Mouse (Mus musculus): ENCODE measurements around the gene Ugt1a6b. TPM values are rescaled to one million over a fixed set of nuclear protein-coding genes. Genes with fewer than 3 reads are reported as not detected.

Gene Ugt1a6b
- polyA plus RNA-seq, 1 experiment from 2014 or later, result not detected

GRCm38 (mm10) chr1:88258881-88259642 is 156.0 kb downstream of the Ugt1a6b start:
- peaks cover 49% of the 10 kb centered on the region for H3K36me3 ChIP-seq (replicated peaks)
- DNase-seq (ENCODE audit: extremely low spot score, low spot score), result no peak
- H3K4me1 ChIP-seq, result no peaks in the 10 kb centered on the region
- H3K9me3 ChIP-seq, result peaks cover 100% of the 10 kb centered on the region
- WGBS, result 80% methylated on average over 8 of the region's 8 CpGs
- H3K27ac ChIP-seq, result no peak overlapping the region
- no peak overlapping the region for H3K4me3 ChIP-seq
- no peaks in the 10 kb centered on the region for H3K27me3 ChIP-seq (ENCODE audit: poor library complexity, severe bottlenecking)

GRCm38 (mm10) chr1:88259643-88260024 is 156.6 kb downstream of the Ugt1a6b start:
- Histone ChIP-seq H3K4me3 (no peak overlapping the region), H3K4me1 (no peaks in the 10 kb centered on the region), H3K27ac (no peak overlapping the region), H3K36me3 (replicated peaks) (peaks cover 54% of the 10 kb centered on the region), H3K9me3 (peaks cover 100% of the 10 kb centered on the region), H3K27me3 (ENCODE audit: poor library complexity, severe bottlenecking) (no peaks in the 10 kb centered on the region)
- WGBS, result 81% methylated on average over 4 of the region's 4 CpGs
- DNase-seq (ENCODE audit: extremely low spot score, low spot score), result no peak

GRCm38 (mm10) chr1:88260114-88260513 is 157.1 kb downstream of the Ugt1a6b start:
- peaks cover 100% of the 10 kb centered on the region for H3K9me3 ChIP-seq
- peaks cover 59% of the 10 kb centered on the region for H3K36me3 ChIP-seq (replicated peaks)
- no peak overlapping the region for H3K27ac ChIP-seq
- H3K27me3 ChIP-seq (ENCODE audit: poor library complexity, severe bottlenecking), result no peaks in the 10 kb centered on the region
- H3K4me1 ChIP-seq, result no peaks in the 10 kb centered on the region
- 87% methylated on average over 6 of the region's 6 CpGs for WGBS
- no peak overlapping the region for H3K4me3 ChIP-seq
- no peak for DNase-seq (ENCODE audit: extremely low spot score, low spot score)

GRCm38 (mm10) chr1:88260604-88261377 is 157.7 kb downstream of the Ugt1a6b start:
- Histone ChIP-seq H3K9me3 (peaks cover 100% of the 10 kb centered on the region), H3K4me3 (no peak overlapping the region), H3K36me3 (replicated peaks) (peaks cover 66% of the 10 kb centered on the region), H3K4me1 (no peaks in the 10 kb centered on the region), H3K27ac (no peak overlapping the region), H3K27me3 (ENCODE audit: poor library complexity, severe bottlenecking) (no peaks in the 10 kb centered on the region)
- no peak for DNase-seq (ENCODE audit: extremely low spot score, low spot score)
- WGBS, result 86% methylated on average over 10 of the region's 10 CpGs

GRCm38 (mm10) chr1:88261706-88262105 is 158.7 kb downstream of the Ugt1a6b start:
- WGBS, result 89% methylated on average over 7 of the region's 7 CpGs
- Histone ChIP-seq H3K4me3 (no peak overlapping the region), H3K4me1 (no peaks in the 10 kb centered on the region), H3K36me3 (replicated peaks) (peaks cover 75% of the 10 kb centered on the region), H3K27ac (no peak overlapping the region), H3K27me3 (ENCODE audit: poor library complexity, severe bottlenecking) (no peaks in the 10 kb centered on the region), H3K9me3 (peaks cover 99% of the 10 kb centered on the region)
- DNase-seq (ENCODE audit: extremely low spot score, low spot score), result no peak

- H3K27me3 ChIP-seq (ENCODE audit: poor library complexity, severe bottlenecking), result no peaks in the 10 kb centered on the region
- H3K27ac ChIP-seq, result no peak overlapping the region
- no peak overlapping the region for H3K4me3 ChIP-seq
- peaks cover 80% of the 10 kb centered on the region for H3K36me3 ChIP-seq (replicated peaks)
- 89% methylated on average over 4 of the region's 4 CpGs for WGBS
- no peak for DNase-seq (ENCODE audit: extremely low spot score, low spot score)
- no peaks in the 10 kb centered on the region for H3K4me1 ChIP-seq
- H3K9me3 ChIP-seq, result peaks cover 99% of the 10 kb centered on the region
These were observed 159.2 kb downstream of the Ugt1a6b start for GRCm38 (mm10) chr1:88262255-88262654.

DNA sequence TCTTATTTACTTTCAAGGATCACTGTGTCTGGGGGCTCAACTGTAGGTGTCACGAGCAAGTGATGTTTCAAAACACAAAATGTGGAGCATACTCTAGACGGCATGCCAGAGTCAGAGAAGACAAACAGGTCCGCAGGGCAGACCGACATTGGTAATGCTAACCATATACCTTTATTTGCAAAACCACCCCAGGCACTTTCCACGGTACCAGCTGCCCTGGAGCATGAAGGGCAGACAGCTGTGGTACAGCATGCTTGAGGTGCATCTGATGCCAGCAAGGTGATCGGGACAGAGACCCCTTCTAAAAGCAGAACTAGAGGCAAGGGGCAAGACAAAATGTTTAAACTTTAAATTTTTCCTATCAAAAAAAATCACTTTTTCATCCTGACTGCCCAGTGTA is 159.9 kb downstream of the Ugt1a6b start:
- Histone ChIP-seq H3K4me1 (no peaks in the 10 kb centered on the region), H3K27me3 (ENCODE audit: poor library complexity, severe bottlenecking) (no peaks in the 10 kb centered on the region), H3K27ac (no peak overlapping the region), H3K9me3 (peaks cover 99% of the 10 kb centered on the region), H3K36me3 (replicated peaks) (peaks cover 88% of the 10 kb centered on the region), H3K4me3 (no peak overlapping the region)
- no peak for DNase-seq (ENCODE audit: extremely low spot score, low spot score)
- 78% methylated on average over 6 of the region's 6 CpGs for WGBS

DNA sequence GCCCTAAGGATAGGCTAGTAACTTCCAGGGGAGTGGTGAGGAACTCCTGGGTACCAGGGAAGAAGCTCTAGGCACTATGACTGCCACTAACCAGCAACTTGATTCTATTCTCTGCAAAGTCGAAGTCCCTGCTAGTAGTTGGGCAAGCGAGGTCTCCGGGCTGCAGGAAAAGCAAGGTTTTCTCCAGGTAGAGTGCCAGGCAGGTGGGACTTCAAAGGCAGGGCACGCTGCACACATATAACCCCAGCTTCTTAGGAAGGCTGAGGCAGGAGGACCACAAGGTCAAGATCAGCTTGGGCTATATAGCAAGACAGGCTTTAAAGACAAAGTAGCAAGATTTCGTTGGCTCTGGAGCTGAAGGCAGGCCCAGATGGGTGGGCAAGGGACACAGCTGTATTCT is 160.7 kb downstream of the Ugt1a6b start:
- Histone ChIP-seq H3K27ac (no peak overlapping the region), H3K36me3 (replicated peaks) (peaks cover 96% of the 10 kb centered on the region), H3K9me3 (peaks cover 96% of the 10 kb centered on the region), H3K4me3 (no peak overlapping the region), H3K4me1 (no peaks in the 10 kb centered on the region), H3K27me3 (ENCODE audit: poor library complexity, severe bottlenecking) (no peaks in the 10 kb centered on the region)
- DNase-seq (ENCODE audit: extremely low spot score, low spot score), result no peak
- WGBS, result 90% methylated on average over 5 of the region's 5 CpGs

DNA sequence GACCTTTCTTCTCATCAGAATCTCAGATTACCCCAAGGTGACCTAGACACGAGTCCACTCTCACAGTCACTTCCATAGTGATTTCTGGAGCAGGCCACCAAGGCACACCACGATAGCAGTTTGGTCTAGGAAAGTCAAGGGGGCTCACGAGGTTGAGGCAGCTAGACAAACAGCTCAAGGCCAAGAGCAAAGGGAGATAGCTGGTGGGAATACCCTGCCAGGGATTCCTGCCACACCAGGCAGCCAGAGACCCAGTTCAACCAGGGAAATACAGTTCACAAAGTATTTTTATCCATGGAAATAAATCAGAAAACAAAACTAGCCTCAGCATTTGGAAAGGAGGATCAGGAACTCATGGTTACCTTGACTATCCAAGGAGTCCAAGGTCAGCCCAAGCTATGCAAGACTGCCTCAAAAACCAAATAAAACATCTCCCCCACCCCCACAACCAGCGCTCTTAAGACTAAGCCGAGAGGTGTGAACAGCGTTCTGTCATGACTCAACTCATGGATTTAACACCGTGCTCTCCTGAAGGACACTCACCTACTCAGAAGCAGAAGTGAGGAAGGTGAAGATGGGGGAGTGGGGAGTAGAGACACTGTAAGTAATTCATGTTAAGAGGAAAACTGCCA is 161.3 kb downstream of the Ugt1a6b start:
- DNase-seq (ENCODE audit: extremely low spot score, low spot score), result no peak
- Histone ChIP-seq H3K9me3 (peaks cover 93% of the 10 kb centered on the region), H3K36me3 (replicated peaks) (peaks cover 100% of the 10 kb centered on the region), H3K27me3 (ENCODE audit: poor library complexity, severe bottlenecking) (no peaks in the 10 kb centered on the region), H3K27ac (no peak overlapping the region), H3K4me3 (no peak overlapping the region), H3K4me1 (no peaks in the 10 kb centered on the region)
- 89% methylated on average over 7 of the region's 7 CpGs for WGBS

GRCm38 (mm10) chr1:88264869-88265240 is 161.8 kb downstream of the Ugt1a6b start:
- Histone ChIP-seq H3K27me3 (ENCODE audit: poor library complexity, severe bottlenecking) (no peaks in the 10 kb centered on the region), H3K4me1 (no peaks in the 10 kb centered on the region), H3K9me3 (peaks cover 92% of the 10 kb centered on the region), H3K4me3 (no peak overlapping the region), H3K36me3 (replicated peaks) (peaks cover 100% of the 10 kb centered on the region), H3K27ac (no peak overlapping the region)
- no peak for DNase-seq (ENCODE audit: extremely low spot score, low spot score)
- WGBS, result 82% methylated on average over 4 of the region's 4 CpGs

DNA sequence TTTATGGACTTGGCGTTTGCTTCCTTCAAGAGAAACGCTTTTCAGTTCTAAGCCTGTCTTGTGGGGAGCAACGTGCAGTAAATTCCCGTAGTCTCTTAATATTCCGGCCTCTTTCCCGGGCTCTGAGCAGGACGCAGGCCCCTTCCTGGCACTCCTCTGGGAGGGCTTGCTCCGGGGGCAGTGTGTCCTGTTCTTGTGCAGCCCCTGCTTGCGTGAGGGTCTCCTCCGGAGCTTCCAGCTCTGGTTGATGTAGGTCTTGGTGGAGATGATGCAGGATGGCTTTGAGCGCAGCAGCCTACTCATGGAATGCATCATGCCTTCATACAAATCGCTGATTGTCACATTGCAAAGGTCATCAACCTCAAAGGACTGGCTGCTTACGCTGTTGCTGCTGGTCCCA is 163.1 kb downstream of the Ugt1a6b start:
- H3K36me3 ChIP-seq (replicated peaks), result peaks cover 96% of the 10 kb centered on the region
- no peak for DNase-seq (ENCODE audit: extremely low spot score, low spot score)
- no peak overlapping the region for H3K27ac ChIP-seq
- H3K9me3 ChIP-seq, result peaks cover 80% of the 10 kb centered on the region
- no peak overlapping the region for H3K4me3 ChIP-seq
- no peaks in the 10 kb centered on the region for H3K27me3 ChIP-seq (ENCODE audit: poor library complexity, severe bottlenecking)
- 90% methylated on average over 13 of the region's 13 CpGs for WGBS
- no peaks in the 10 kb centered on the region for H3K4me1 ChIP-seq

GRCm38 (mm10) chr1:88267489-88267888 is 164.4 kb downstream of the Ugt1a6b start:
- H3K27me3 ChIP-seq (ENCODE audit: poor library complexity, severe bottlenecking), result no peaks in the 10 kb centered on the region
- no peak overlapping the region for H3K4me3 ChIP-seq
- DNase-seq (ENCODE audit: extremely low spot score, low spot score), result no peak
- H3K4me1 ChIP-seq, result no peaks in the 10 kb centered on the region
- 93% methylated on average over 6 of the region's 6 CpGs for WGBS
- H3K36me3 ChIP-seq (replicated peaks), result peaks cover 96% of the 10 kb centered on the region
- peaks cover 74% of the 10 kb centered on the region for H3K9me3 ChIP-seq
- H3K27ac ChIP-seq, result no peak overlapping the region

- Histone ChIP-seq H3K4me1 (no peaks in the 10 kb centered on the region), H3K36me3 (replicated peaks) (peaks cover 96% of the 10 kb centered on the region), H3K4me3 (no peak overlapping the region), H3K27me3 (ENCODE audit: poor library complexity, severe bottlenecking) (no peaks in the 10 kb centered on the region), H3K27ac (no peak overlapping the region), H3K9me3 (peaks cover 72% of the 10 kb centered on the region)
- no peak for DNase-seq (ENCODE audit: extremely low spot score, low spot score)
- WGBS, result 89% methylated on average over 6 of the region's 6 CpGs
These were observed 165.0 kb downstream of the Ugt1a6b start for GRCm38 (mm10) chr1:88268070-88268469.

Measured in forebrain, embryonic 10.5 days (tissue).